Mouse (Mus musculus) neural tube, embryonic 13.5 days (tissue): ENCODE measurements around the gene Gm10486. TPM values are rescaled to one million over a fixed set of nuclear protein-coding genes. Genes with fewer than 3 reads are reported as not detected.
"Not testable (repeated sequence)": the region's sequence is repeated elsewhere in the genome, so short reads cannot be mapped to it uniquely, and the experiment has no call there.

Source experiments
- ATAC-seq: fragments of 200-750 bp; cut with Nextera tagmentation; 2 replicates; pipeline ENCODE4 v1.8.0; 2017; ENCODE audit warnings: low read depth, mild to moderate bottlenecking, moderate TSS enrichment, moderate library complexity
- H3K27ac ChIP-seq: fragments of 300-500 bp; sonication (generic); replicated peaks from 2 replicates; pipeline ENCODE4 v1.5.1; 2015; ENCODE audit warnings: moderate library complexity, mild to moderate bottlenecking, inconsistent platforms
- H3K27me3 ChIP-seq: fragments of 300-500 bp; sonication (generic); 2 replicates; pipeline ENCODE4 v1.6.1; 2015; ENCODE audit warnings: mild to moderate bottlenecking, inconsistent platforms
- H3K36me3 ChIP-seq: fragments of 300-500 bp; sonication (generic); 2 replicates; pipeline ENCODE4 v1.6.1; 2015; ENCODE audit warnings: mild to moderate bottlenecking, inconsistent platforms
- H3K4me1 ChIP-seq: fragments of 300-500 bp; sonication (generic); replicated peaks from 2 replicates; pipeline ENCODE4 v1.6.1; 2015; ENCODE audit warnings: inconsistent platforms
- H3K4me2 ChIP-seq: fragments of 300-500 bp; sonication (generic); 2 replicates; pipeline ENCODE4 v1.6.1; 2015; ENCODE audit warnings: inconsistent platforms, mild to moderate bottlenecking, moderate library complexity
- H3K4me3 ChIP-seq: fragments of 300-500 bp; sonication (generic); 2 replicates; pipeline ENCODE4 v1.5.1; 2015; ENCODE audit warnings: mild to moderate bottlenecking, inconsistent platforms
- H3K9ac ChIP-seq: fragments of 300-500 bp; sonication (generic); 2 replicates; pipeline ENCODE4 v1.6.1; 2015; ENCODE audit warnings: moderate library complexity, mild to moderate bottlenecking, inconsistent platforms
- H3K9me3 ChIP-seq: fragments of 300-500 bp; sonication (generic); 2 replicates; pipeline ENCODE4 v1.6.1; 2016; ENCODE audit warnings: inconsistent platforms
- WGBS: fragments of 180-500 bp; shearing (Covaris S2); methylation state at CpG from one replicate; pipeline ENCODE4 v1.1.7; 2015; 5-methylcytosine and 5-hydroxymethylcytosine counted together
- polyA plus RNA-seq: library from polyadenylated mRNA; unstranded; fragments of >200 nt; fragmentation: Nextera tagmentation; extraction: Ambion mirVana; gene quantifications from 2 replicates; pipeline ENCODE4 v1.2.1, GENCODE M21; 2015

The Gm10486 gene
- not detected in 2 replicates for polyA plus RNA-seq

DNA sequence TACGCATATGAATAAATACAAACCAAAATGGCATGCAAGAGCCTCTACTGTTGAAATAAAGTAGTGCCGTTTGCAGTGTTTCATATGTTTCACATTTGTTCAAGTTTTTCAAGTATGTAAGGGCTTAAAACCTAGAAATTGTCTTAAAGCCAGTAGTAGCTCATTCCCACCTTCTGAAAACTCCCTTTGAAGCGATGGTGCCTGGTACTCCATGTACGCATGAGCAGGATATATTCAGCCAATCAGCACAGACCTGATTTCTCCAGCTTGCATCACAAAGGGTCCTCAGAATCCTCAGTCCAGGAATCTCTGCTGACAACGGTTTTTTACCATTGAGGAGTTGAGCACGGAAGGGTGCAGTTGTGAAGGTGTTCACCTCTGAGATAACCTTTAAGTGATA is at the start of gene Gm10486:
TSS of gene Gm10486 (plus strand) at position 301 of the 400 bp plus-strand sequence.
- H3K36me3 ChIP-seq, H3K4me2 ChIP-seq, ATAC-seq, H3K27ac ChIP-seq, H3K9me3 ChIP-seq, H3K9ac ChIP-seq, H3K4me3 ChIP-seq, H3K4me1 ChIP-seq, H3K27me3 ChIP-seq: not testable (repeated sequence)
- no CpG with 5 or more reads among the region's 6 CpGs for WGBS
